Mouse (Mus musculus) brain, embryonic 14.5 days (tissue): Measurements from ENCODE around the gene Ahnak.

Experiments
- CTCF ChIP-seq: fragments of 200-500 bp; IDR thresholded peaks from 2 replicates; pipeline ENCODE4 v1.5.1; 2012; ENCODE audit warnings: inconsistent platforms, mild to moderate bottlenecking, moderate library complexity, borderline replicate concordance; ENCODE audit not compliant: insufficient read depth, insufficient read length; ENCODE audit errors: extremely low read depth
- POLR2A ChIP-seq: fragments of 200-500 bp; IDR thresholded peaks from 2 replicates; pipeline ENCODE4 v1.6.1; 2012; ENCODE audit warnings: mild to moderate bottlenecking, inconsistent platforms, borderline replicate concordance; ENCODE audit not compliant: poor library complexity, insufficient read depth, insufficient read length, severe bottlenecking; ENCODE audit errors: extremely low read depth

- TF ChIP-seq POLR2A, result no peak
- TF ChIP-seq CTCF, result no peak
Measured at GRCm38 (mm10) chr19:8988346-8989065, 578 bp upstream of the Ahnak start.
